Mouse (Mus musculus) midbrain, embryonic 14.5 days (tissue): ENCODE results near the gene Gm3164. TPM values are rescaled to one million over a fixed set of nuclear protein-coding genes. Genes with fewer than 3 reads are reported as not detected.
"Not testable (repeated sequence)": the region's sequence is repeated elsewhere in the genome, so short reads cannot be mapped to it uniquely, and the experiment has no call there.

Source experiments
- ATAC-seq: fragments of 200-750 bp; cut with Nextera tagmentation; 2 replicates; pipeline ENCODE4 v1.8.0; 2017; ENCODE audit warnings: moderate number of reproducible peaks, moderate library complexity; ENCODE audit not compliant: low FRiP score, low TSS enrichment
- DNase-seq: peaks from one replicate; pipeline ENCODE4 v3.0.0-alpha.2; 2015
- H3K27ac ChIP-seq: fragments of 300-500 bp; sonication (generic); replicated peaks from 2 replicates; pipeline ENCODE4 v1.5.1; 2014; ENCODE audit warnings: mild to moderate bottlenecking, low read depth, low read length, moderate library complexity
- H3K27me3 ChIP-seq: fragments of 300-500 bp; sonication (generic); 2 replicates; pipeline ENCODE4 v1.6.1; 2014; ENCODE audit warnings: low read length, control low read depth, mixed read lengths; ENCODE audit not compliant: control insufficient read depth, insufficient read depth
- H3K36me3 ChIP-seq: fragments of 300-500 bp; sonication (generic); 2 replicates; pipeline ENCODE4 v1.6.1; 2014; ENCODE audit warnings: low read length, control low read depth; ENCODE audit not compliant: control insufficient read depth, insufficient read depth
- H3K4me1 ChIP-seq: fragments of 300-500 bp; sonication (generic); 2 replicates; pipeline ENCODE4 v1.6.1; 2014; ENCODE audit warnings: mild to moderate bottlenecking, antibody characterized with exemption, low read length, control low read depth; ENCODE audit not compliant: control insufficient read depth, insufficient read depth
- H3K4me2 ChIP-seq: fragments of 300-500 bp; sonication (generic); 2 replicates; pipeline ENCODE4 v1.6.1; 2014; ENCODE audit warnings: mild to moderate bottlenecking, low read length, moderate library complexity
- H3K4me3 ChIP-seq: fragments of 300-500 bp; sonication (generic); replicated peaks from 2 replicates; pipeline ENCODE4 v1.5.1; 2014; ENCODE audit warnings: low read depth, low read length
- H3K9ac ChIP-seq: fragments of 300-500 bp; sonication (generic); replicated peaks from 2 replicates; pipeline ENCODE4 v1.6.1; 2014; ENCODE audit warnings: mild to moderate bottlenecking, low read length, moderate library complexity
- H3K9me3 ChIP-seq: fragments of 300-500 bp; sonication (generic); 2 replicates; pipeline ENCODE4 v1.6.1; 2016; ENCODE audit warnings: low read length, control low read depth, mixed read lengths; ENCODE audit not compliant: control insufficient read depth
- WGBS: fragments of 180-500 bp; shearing (Covaris S2); extraction: QIAGEN DNeasy Blood & Tissue Kit; methylation state at CpG from one replicate; pipeline ENCODE4 v1.1.7; 2014; 5-methylcytosine and 5-hydroxymethylcytosine counted together
- polyA plus RNA-seq: library from polyadenylated mRNA; unstranded; fragments of >200 nt; fragmentation: Nextera tagmentation; extraction: Ambion mirVana; gene quantifications from 2 replicates; pipeline ENCODE4 v1.2.1, GENCODE M21; 2014

Gene Gm3164
- polyA plus RNA-seq, 1 experiment from 2014 or later: 6.2 TPM

DNA sequence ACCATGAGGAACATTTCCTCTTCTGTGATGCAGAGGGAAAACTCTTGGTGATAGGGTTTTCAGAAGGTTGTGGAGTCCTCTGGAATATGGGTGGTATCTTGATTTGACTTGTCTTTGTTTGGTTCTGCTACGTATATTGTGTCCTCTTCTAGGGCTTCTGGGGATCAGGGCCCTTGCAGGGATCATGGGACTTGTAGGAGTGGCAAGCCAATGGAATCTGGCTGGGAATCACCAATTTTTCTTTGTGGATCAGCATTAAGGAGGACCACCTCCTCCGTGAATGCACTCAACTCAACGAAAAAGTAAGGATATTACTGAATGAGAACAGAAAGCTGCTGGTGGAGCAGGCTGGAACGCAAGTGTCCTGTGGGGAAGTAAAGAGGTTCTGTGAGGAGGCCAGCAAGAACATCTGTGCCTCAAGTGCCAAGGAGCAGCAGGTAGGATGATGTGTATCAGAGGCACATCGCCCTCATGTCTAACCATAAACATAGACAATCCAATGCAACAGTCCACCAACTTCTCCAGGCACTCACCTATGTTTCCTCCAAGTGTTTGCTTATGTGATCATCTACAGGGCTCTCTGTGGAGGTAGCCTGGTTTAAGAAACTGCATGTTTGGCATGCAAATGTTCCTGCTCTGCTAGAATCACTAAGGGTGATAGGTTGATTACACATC is 15.0 kb upstream of the Gm3164 start:
- not testable (repeated sequence) for ATAC-seq, H3K4me3 ChIP-seq, H3K9ac ChIP-seq, DNase-seq, H3K9me3 ChIP-seq, H3K36me3 ChIP-seq, H3K27me3 ChIP-seq, H3K27ac ChIP-seq, H3K4me1 ChIP-seq, H3K4me2 ChIP-seq
- 92% methylated on average over 5 of the region's 5 CpGs for WGBS

DNA sequence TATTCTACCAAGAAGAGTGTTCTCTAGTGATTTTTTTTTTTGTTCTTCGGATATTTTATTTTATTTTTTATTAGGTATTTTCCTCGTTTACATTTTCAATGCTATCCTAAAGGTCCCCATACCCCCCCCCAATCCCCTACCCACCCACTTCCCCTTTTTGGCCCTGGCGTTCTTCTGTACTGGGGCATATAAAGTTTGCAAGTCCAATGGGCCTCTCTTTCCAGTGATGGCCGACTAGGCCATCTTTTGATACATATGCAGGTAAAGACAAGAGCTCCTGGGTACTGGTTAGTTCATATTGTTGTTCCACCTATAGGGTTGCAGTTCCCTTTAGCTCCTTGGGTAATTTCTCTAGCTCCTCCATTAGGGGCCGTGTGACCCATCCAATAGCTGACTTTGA is 14.0 kb upstream of the Gm3164 start:
- not testable (repeated sequence) for H3K27me3 ChIP-seq, H3K4me1 ChIP-seq, H3K9me3 ChIP-seq, ATAC-seq, DNase-seq, H3K36me3 ChIP-seq, H3K9ac ChIP-seq, H3K4me2 ChIP-seq, H3K27ac ChIP-seq, H3K4me3 ChIP-seq
- 75% methylated on average over 5 of the region's 5 CpGs for WGBS

DNA sequence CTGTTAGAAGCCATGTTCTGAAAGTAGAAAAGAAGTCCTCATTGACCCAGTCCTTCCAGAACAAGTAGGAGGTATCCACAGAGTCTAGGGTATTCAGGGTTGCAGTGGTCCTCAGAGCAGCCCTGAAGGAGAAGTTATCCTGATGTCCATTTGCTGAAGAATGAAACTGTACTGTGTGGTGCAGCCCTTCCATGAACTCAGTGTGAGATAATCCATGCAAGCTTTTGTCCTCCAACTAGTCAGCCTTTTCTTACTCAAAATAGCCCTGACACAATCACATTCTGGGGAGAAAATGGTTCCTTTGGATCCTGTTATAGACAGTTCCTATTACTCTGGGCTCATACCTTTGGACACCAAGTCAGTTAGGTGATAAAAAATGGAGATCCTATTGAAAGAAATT is 11.4 kb upstream of the Gm3164 start:
- H3K9me3 ChIP-seq, DNase-seq, H3K27me3 ChIP-seq, H3K4me2 ChIP-seq, H3K9ac ChIP-seq, H3K36me3 ChIP-seq, H3K4me1 ChIP-seq, H3K4me3 ChIP-seq, H3K27ac ChIP-seq, ATAC-seq: not testable (repeated sequence)

DNA sequence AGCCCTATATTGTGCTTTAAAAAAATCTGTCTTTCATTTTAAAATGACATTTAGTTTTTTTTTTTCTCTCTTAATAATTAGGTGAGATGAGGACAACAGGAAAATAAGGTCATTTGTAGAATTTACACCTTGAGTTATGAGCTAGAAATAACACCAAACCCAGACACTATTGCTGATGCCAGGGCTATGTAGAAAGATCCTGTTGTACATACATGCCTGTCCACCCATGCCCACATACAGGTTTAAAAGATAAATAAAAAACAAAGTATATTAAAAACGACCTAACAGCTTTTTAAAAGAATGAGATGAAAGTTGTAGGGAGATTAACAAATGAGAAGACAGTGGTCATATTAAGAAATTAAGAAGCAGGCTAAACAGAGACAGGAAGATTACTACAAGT is 5.3 kb upstream of the Gm3164 start:
- not testable (repeated sequence) for H3K4me1 ChIP-seq, H3K9me3 ChIP-seq, H3K4me2 ChIP-seq, H3K27me3 ChIP-seq, ATAC-seq, H3K36me3 ChIP-seq, H3K9ac ChIP-seq, DNase-seq, H3K4me3 ChIP-seq, H3K27ac ChIP-seq
- 58% methylated on average over 1 of the region's 1 CpGs for WGBS

DNA sequence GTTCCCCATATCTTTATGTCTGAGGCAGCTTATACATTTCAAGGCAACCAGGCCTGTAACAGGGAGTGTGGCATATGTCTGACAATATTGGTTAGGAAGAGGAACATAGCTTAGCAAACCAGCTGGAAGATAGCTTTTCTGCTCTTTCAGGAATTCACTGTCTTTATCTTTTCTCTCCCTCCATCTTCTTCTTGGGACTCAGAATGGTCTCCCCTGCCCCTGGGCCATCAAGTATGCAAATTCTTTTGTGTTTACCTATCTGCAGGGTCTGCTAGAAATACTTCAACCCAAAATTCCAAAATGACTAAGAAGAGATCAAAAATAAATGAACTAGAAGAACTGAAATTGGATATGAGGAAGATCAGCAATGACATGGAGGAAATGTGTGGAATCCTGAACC is 15.4 kb downstream of the Gm3164 start, which contains the start of gene Gm3173:
Gene Gm3173, plus strand, starts transcription at position 301 of the 400 bp plus-strand sequence.
- not testable (repeated sequence) for H3K4me2 ChIP-seq, H3K4me1 ChIP-seq, DNase-seq, ATAC-seq, H3K36me3 ChIP-seq, H3K4me3 ChIP-seq, H3K9ac ChIP-seq, H3K9me3 ChIP-seq, H3K27me3 ChIP-seq, H3K27ac ChIP-seq

DNA sequence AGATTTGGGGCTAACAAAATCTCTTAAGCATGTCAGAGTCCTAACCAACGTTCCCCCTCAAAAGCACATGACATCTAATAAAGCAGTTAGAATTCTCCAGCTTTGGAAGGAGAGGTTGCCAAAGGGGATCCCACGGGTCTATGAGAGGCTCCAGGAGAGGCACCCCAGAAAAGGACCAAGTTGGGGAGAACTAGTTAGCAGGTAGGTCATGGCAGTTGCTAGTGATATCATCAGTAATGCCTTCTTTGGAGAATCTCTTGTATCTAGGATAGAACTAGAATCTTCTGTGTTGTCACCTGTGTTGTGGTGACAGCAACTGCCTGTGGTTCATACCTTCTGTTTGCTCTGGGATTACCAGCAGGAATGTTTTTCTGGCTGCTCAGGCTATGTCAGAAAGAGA is 66.2 kb downstream of the Gm3164 start, which contains the start of gene Gm3182:
Gene Gm3182, plus strand, starts transcription at position 301 of the 400 bp plus-strand sequence.
- not testable (repeated sequence) for H3K9ac ChIP-seq, H3K27ac ChIP-seq, H3K27me3 ChIP-seq, H3K36me3 ChIP-seq, H3K9me3 ChIP-seq, H3K4me2 ChIP-seq, ATAC-seq, DNase-seq, H3K4me1 ChIP-seq, H3K4me3 ChIP-seq
- WGBS: 71% methylated on average over 1 of the region's 2 CpGs

Other genes starting within 250 kb of the Gm3164 start
- gene Gm2974, start 232.9 kb upstream of the Gm3164 start, polyA plus RNA-seq: 9.2 and 11.9 TPM in 2 replicates
- not detected in 2 replicates for gene Gm3138, start 165.8 kb upstream of the Gm3164 start, polyA plus RNA-seq
- gene Gm3149, start 98.2 kb upstream of the Gm3164 start, polyA plus RNA-seq: not detected in 2 replicates
- gene 2610042L04Rik, start 80.7 kb upstream of the Gm3164 start, polyA plus RNA-seq: 5.9 and 7.7 TPM in 2 replicates
- gene Gm3159, start 17.9 kb upstream of the Gm3164 start, polyA plus RNA-seq: not detected in 2 replicates
- 1.7 and 2.0 TPM in 2 replicates for gene Gm3173, start 15.5 kb downstream of the Gm3164 start, polyA plus RNA-seq
- not detected in 2 replicates for gene Gm3182, start 66.3 kb downstream of the Gm3164 start, polyA plus RNA-seq
- not detected in 2 replicates for gene Gm3047, start 140.0 kb downstream of the Gm3164 start, polyA plus RNA-seq
- gene Gm8159, start 216.9 kb downstream of the Gm3164 start, polyA plus RNA-seq: not detected in 2 replicates
- gene Gm3239, start 248.7 kb downstream of the Gm3164 start, polyA plus RNA-seq: 1.2 and 2.1 TPM in 2 replicates